Mouse (Mus musculus): ENCODE results near the gene Kctd11. TPM values are rescaled to one million over a fixed set of nuclear protein-coding genes. Genes with fewer than 3 reads are reported as not detected.
"Not testable (repeated sequence)": the region's sequence is repeated elsewhere in the genome, so short reads cannot be mapped to it uniquely, and the experiment has no call there.

Gene Kctd11
- 1 to 10 TPM; 1.3 to 1.7 TPM for total RNA-seq (2021)
- long read RNA-seq, experiment 1, partial matches to known transcripts = 0 of 1 reads
- long read RNA-seq, experiment 1, other reads (novel, unspliced or antisense) = 0 of 1 reads
- long read RNA-seq, experiment 2, partial matches to known transcripts = 0 of 2 reads
- long read RNA-seq, experiment 2, other reads (novel, unspliced or antisense) = 0 of 2 reads

DNA sequence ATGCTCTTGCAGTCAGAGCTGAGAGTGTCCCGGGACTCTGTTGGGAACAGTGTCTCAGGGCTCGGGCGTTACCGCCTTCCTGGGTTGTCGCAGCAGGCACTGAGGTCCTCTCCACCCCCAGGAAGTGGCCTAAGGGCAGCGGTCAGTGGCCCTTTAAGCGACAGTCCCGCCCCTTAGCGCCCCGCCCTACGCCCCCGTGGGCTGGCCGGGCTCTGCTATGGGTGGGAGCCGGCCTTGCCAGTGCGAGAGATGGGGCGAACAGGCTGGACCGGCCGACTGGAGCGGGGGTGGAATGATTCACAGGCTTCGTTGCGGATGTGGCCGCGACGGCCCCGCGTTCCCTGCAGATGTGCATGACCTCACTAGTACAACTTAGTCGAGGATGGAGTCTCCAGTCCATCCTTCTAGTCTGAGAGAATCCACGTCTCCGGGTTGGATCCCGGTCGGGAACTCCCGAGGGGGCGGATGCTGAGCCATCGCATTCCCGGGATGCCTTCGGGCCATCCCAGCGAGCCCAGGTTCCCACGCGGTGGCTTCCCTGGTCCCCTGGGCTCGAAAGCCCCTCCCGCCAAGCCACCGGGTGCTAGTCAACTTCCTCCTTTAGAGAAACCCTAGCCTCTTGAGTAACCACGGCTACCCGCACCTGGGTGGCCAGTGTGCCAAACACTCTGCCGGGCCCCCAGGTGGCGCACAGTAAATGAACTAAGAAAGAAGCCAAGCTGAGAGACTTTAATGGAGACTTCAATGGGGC is at the start of gene Kctd11:
Kctd11 (minus strand) TSS at position 554 of the 751 bp plus-strand sequence.
- Histone ChIP-seq H3K4me3 (peak within 1 kb of the TSS; percentile 89), H3K27ac (peak within 1 kb of the TSS; percentile 95)
- DNase-seq = peak; percentile 95
- intact Hi-C loops (cut with DNase I) = loop anchor here (2.0 kb wide), 1 partner anchor 20 kb away; the partner anchor contains the start of genes 2810408A11Rik and Neurl4
- peak; percentile 35 for TF ChIP-seq CTCF (IDR thresholded peaks at IDR 0.05)

DNA sequence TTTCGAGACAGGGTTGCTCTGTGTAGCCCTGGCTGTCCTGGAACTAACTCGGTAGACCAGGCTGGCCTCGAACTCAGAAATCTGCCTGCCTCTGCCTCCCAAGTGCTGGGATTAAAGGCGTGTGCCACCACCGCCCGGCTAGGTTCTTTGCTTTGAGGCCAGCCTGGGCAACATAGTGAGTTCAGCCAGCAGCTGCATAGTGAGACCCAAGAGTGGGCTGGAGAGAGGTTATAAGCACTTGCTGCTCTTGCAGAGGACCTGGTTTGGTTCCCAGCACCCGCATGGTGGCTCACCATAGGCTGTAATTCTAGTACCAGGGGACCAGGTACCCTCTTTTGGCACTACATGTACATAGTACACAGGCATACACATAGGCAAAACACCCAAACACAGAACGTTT is 49.0 kb upstream of the Kctd11 start:
- not testable (repeated sequence) for H3K27ac ChIP-seq, H3K4me3 ChIP-seq, DNase-seq
- intact Hi-C loops (cut with DNase I) = loop anchor here (5.0 kb wide), 1 partner anchor 72 kb away; the partner anchor contains the start of gene Dvl2

DNA sequence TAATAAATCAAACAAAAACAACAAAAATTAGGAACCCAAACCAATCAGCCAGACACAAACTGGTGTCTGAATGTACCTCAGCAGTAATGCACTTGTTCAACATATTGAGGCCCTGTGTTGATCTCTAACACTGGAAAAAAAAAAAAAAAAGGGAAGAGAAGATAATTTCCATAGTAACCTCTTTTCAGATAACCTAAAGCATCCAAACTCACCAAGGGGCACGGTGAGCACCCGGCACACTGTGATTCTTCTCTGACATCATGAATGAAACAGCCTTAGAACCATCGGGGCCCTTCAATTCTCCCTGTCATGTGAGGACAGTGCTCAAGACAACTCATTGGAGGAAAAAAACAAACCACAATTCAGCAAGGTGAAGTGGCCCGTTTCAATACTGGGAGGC is 48.5 kb upstream of the Kctd11 start:
- no peak overlapping the region for H3K27ac ChIP-seq
- intact Hi-C loops (cut with DNase I) = loop anchor here (5.0 kb wide), 1 partner anchor 73 kb away; the partner anchor contains the start of gene Dvl2
- DNase-seq = no peak
- TF ChIP-seq CTCF (IDR thresholded peaks at IDR 0.05) = no peak
- H3K4me3 ChIP-seq = no peak overlapping the region

DNA sequence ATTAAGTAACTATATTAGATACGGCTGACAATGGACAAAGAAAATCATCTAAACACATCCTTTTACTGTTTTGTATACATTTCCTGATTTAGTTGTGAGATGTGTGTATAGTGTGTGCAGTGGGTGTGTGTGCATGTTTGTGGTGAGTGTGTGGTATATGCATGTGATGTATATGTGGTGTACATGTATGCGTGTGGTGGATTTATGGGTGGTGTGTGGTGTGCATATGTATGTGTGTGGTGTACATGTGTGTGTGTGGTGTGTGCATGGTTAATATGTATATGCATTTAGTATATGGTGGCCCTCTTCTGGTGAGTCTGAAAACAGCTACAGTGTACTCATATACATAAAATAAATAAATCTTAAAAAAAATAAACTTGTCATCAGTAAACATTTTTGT is 46.3 kb upstream of the Kctd11 start:
- intact Hi-C loops (cut with DNase I) = no loop called here
- no peak for TF ChIP-seq CTCF (IDR thresholded peaks at IDR 0.05)
- Histone ChIP-seq H3K27ac (no peak overlapping the region), H3K4me3 (no peak overlapping the region)
- no peak for DNase-seq

DNA sequence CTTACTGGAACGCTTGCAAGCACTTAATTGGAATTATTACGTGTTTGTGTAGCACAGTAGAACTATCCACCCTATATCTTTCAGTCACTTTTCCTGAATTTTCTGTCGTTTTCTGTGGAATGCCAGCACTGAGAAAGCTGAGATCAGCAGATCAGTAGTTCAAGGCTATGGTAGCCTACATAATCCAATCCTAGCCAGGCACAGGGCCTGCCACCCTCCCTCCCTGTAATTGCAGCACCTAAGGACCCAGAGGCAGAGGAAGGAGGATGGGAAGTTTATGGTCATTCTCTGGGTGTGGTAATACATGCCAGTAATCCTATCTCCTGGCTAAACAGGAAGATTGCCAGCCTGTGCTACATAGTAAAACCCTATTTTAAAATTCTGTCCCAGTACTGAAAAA is 41.6 kb upstream of the Kctd11 start:
- intact Hi-C loops (cut with DNase I) = no loop called here
- no peak for TF ChIP-seq CTCF (IDR thresholded peaks at IDR 0.05)
- Histone ChIP-seq H3K27ac (peak overlapping the region; percentile 96), H3K4me3 (peak overlapping the region; percentile 70)
- peak; percentile 24 for DNase-seq

DNA sequence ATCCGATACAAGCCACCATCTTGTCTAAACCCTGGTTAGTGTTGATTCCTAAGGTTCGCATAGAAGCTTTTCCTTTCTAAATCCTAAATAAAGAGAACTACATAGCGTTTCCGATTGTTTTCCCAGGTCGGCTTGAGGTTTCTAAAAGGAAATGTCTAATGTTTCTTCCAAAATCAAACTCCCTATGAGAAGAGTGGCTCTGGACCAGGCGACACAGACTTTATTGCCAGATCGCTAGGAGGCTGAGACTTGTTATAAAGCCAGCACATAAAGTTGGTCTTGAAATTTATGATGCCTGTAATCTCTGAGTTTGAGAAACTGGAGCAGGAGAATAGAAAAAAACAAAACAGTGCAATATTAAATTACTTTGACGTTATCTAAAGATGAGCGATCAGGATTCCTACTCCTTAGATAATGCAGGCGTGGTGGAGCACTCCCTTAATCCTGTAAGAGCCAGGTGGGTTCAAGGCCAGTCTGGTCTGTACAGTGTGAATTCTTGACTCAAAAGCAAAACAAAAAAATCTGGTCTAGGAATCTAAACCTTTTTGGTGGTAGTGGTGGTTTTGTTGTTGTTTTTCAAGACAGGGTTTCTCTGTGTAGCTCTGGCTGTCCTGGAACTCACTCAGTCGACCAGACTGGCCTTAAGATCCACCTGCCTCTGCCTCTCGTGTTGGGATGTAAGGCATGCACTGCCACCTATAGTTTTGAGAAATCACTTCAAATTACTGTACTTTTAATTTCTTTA is 41.0 kb upstream of the Kctd11 start:
- TF ChIP-seq CTCF (IDR thresholded peaks at IDR 0.05) = no peak
- Histone ChIP-seq H3K4me3 (peak overlapping the region; percentile 70), H3K27ac (peak overlapping the region; percentile 96)
- intact Hi-C loops (cut with DNase I) = no loop called here
- DNase-seq = peak; percentile 14

- peak; percentile 61 for TF ChIP-seq CTCF (IDR thresholded peaks at IDR 0.05)
- Histone ChIP-seq H3K27ac (peak within 1 kb of the TSS; percentile 96), H3K4me3 (peak within 1 kb of the TSS; percentile 97)
- DNase-seq = peak; percentile 100
- intact Hi-C loops (cut with DNase I) = no loop called here
These were observed 40.2 kb upstream of the Kctd11 start, which contains the start of gene Eif5a for GRCm38 (mm10) chr11:69921114-69922011. Gene Eif5a (minus strand): TSS chr11:69921958.

- no peak for TF ChIP-seq CTCF (IDR thresholded peaks at IDR 0.05)
- intact Hi-C loops (cut with DNase I) = no loop called here
- peak overlapping the region; percentile 97 for H3K4me3 ChIP-seq
- peak; percentile 84 for DNase-seq
- peak overlapping the region; percentile 96 for H3K27ac ChIP-seq
These were observed 39.2 kb upstream of the Kctd11 start for GRCm38 (mm10) chr11:69920266-69921031.

DNA sequence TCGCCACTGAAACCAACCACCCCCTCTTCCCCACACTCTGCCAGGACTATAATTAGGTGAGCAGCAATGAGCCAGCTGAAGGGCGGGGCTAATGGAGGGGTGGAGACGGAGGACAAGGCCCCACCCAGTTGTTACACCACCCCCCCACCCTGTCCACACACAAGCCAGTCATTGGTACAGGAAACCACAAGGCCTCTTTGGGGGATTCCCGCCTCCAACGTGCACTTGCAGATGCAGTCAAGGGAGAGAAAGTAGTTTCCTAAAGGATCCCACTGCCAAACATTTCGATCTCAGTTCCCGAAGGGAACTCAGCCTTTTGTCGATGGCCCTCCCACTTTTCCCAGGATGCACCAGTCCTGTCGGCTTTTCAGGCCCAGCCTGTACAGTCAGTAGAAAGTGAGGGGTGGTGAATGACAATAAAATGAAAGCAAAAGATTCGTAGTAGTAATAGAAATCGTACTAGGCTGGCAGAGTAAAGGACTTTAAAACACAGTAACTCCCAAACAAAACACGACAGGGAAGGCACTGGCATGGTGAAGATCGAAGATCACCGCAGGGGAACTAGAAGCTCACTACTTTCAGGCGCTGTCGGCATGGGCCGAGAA is 38.6 kb upstream of the Kctd11 start:
- peak; percentile 92 for DNase-seq
- Histone ChIP-seq H3K27ac (peak overlapping the region; percentile 96), H3K4me3 (peak overlapping the region; percentile 97)
- TF ChIP-seq CTCF (IDR thresholded peaks at IDR 0.05) = no peak
- intact Hi-C loops (cut with DNase I) = loop anchor here (10.0 kb wide), 1 partner anchor 815 kb away; no protein-coding TSS in a partner anchor

DNA sequence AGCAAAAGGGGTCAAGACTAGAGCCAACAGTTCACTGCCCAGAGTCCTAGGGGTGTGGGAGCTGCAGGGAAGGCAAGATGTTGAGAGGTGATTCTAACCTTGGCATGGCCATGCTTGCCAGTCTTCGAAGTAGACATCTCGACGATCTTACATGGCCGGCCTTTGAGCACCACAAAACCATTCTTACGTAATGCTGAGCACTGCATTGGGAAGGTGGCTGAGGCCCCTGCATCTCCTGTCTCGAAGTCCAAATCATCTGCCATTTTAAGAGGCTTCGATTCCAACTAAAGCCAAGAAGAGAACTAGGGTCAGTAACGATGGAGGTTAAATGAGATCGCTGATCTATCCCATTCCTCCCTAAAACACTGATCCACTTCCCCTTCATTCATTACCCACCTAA is 37.8 kb upstream of the Kctd11 start:
- peak; percentile 19 for DNase-seq
- peak overlapping the region; percentile 96 for H3K27ac ChIP-seq
- TF ChIP-seq CTCF (IDR thresholded peaks at IDR 0.05) = no peak
- H3K4me3 ChIP-seq = peak overlapping the region; percentile 97
- intact Hi-C loops (cut with DNase I) = loop anchor here (10.0 kb wide), 1 partner anchor 814 kb away; no protein-coding TSS in a partner anchor
